Mouse (Mus musculus) kidney, adult 8-10 months (tissue): ENCODE results near the gene Upf2.
A peak's percentile ranks its signal among the peaks of the same experiment; 100 is the strongest.
"Not testable (repeated sequence)": the region's sequence is repeated elsewhere in the genome, so short reads cannot be mapped to it uniquely, and the experiment has no call there.

Experiments used
- DNase-seq, 2 experiments: peaks; one replicate each; pipeline ENCODE4 v3.0.0; 2022

Gene Upf2

GRCm38 (mm10) chr2:5950766-5951595 is at the start of gene Upf2:
Gene Upf2, plus strand, starts transcription at chr2:5951469.
- peak; percentile 94 to 97 for DNase-seq

GRCm38 (mm10) chr2:5906092-5906491 is 45.2 kb upstream of the Upf2 start:
- DNase-seq, result no peak

GRCm38 (mm10) chr2:5906625-5907024 is 44.6 kb upstream of the Upf2 start:
- peak in 1 of 2 experiments; percentile 59 for DNase-seq

GRCm38 (mm10) chr2:5911282-5911965 is 39.8 kb upstream of the Upf2 start:
- DNase-seq, result no peak

GRCm38 (mm10) chr2:5922823-5923222 is 28.4 kb upstream of the Upf2 start:
- DNase-seq, result no peak

- no peak for DNase-seq
Observed at GRCm38 (mm10) chr2:5923786-5924185, 27.5 kb upstream of the Upf2 start.

GRCm38 (mm10) chr2:5927481-5927880 is 23.8 kb upstream of the Upf2 start:
- no peak for DNase-seq

GRCm38 (mm10) chr2:5929793-5930192 is 21.5 kb upstream of the Upf2 start:
- no peak for DNase-seq

GRCm38 (mm10) chr2:5930291-5931054 is 20.8 kb upstream of the Upf2 start:
- DNase-seq, result no peak

- DNase-seq, result no peak
Observed at GRCm38 (mm10) chr2:5931938-5932337, 19.3 kb upstream of the Upf2 start.

GRCm38 (mm10) chr2:5934936-5935335 is 16.3 kb upstream of the Upf2 start:
- DNase-seq, result no peak

GRCm38 (mm10) chr2:5936068-5936467 is 15.2 kb upstream of the Upf2 start:
- DNase-seq, result no peak

GRCm38 (mm10) chr2:5936550-5936949 is 14.7 kb upstream of the Upf2 start:
- DNase-seq, result no peak

GRCm38 (mm10) chr2:5939319-5939718 is 11.9 kb upstream of the Upf2 start:
- no peak for DNase-seq

- DNase-seq, result no peak
Observed at GRCm38 (mm10) chr2:5939911-5940310, 11.4 kb upstream of the Upf2 start.

GRCm38 (mm10) chr2:5940936-5941335 is 10.3 kb upstream of the Upf2 start:
- no peak for DNase-seq

- no peak for DNase-seq
Observed at GRCm38 (mm10) chr2:5941861-5942415, 9.3 kb upstream of the Upf2 start.

GRCm38 (mm10) chr2:5942416-5943032 is 8.7 kb upstream of the Upf2 start, which contains the start of gene Dhtkd1:
Gene Dhtkd1, minus strand, starts transcription at chr2:5942792.
- DNase-seq, result peak; percentile 87 to 88

GRCm38 (mm10) chr2:5943071-5943470 is 8.2 kb upstream of the Upf2 start:
- DNase-seq, result no peak

- DNase-seq, result no peak
Observed at GRCm38 (mm10) chr2:5945629-5946028, 5.6 kb upstream of the Upf2 start.

- no peak for DNase-seq
Observed at GRCm38 (mm10) chr2:5946876-5947275, 4.4 kb upstream of the Upf2 start.

GRCm38 (mm10) chr2:5948964-5949363 is 2.3 kb upstream of the Upf2 start:
- no peak for DNase-seq

- not testable (repeated sequence) for DNase-seq
Observed at GRCm38 (mm10) chr2:5949821-5950220, 1.4 kb upstream of the Upf2 start.
